Mouse (Mus musculus) embryonic stem cell, embryonic (primary cell): Measurements from ENCODE around the gene Esyt1.

Experiments used
- CTCF ChIA-PET, 4 experiments: fragments of 300-600 bp in 2 of 4; fragments of 350-600 bp in 2 of 4; sonication (Branson Sonifier 250); formaldehyde crosslinking; loops; one replicate each; lab custom pipeline; 2022; ENCODE audit warnings: inconsistent platforms in 2 of 4; lab: Charles Lee
- POLR2A ChIA-PET, 4 experiments: fragments of 300-600 bp in 2 of 4; fragments of 350-600 bp in 2 of 4; sonication (Branson Sonifier 250); formaldehyde crosslinking; loops; one replicate each; lab custom pipeline; 2022; ENCODE audit warnings: antibody characterized with exemption in 4 of 4, inconsistent platforms in 1 of 4; lab: Charles Lee

The Esyt1 gene

DNA sequence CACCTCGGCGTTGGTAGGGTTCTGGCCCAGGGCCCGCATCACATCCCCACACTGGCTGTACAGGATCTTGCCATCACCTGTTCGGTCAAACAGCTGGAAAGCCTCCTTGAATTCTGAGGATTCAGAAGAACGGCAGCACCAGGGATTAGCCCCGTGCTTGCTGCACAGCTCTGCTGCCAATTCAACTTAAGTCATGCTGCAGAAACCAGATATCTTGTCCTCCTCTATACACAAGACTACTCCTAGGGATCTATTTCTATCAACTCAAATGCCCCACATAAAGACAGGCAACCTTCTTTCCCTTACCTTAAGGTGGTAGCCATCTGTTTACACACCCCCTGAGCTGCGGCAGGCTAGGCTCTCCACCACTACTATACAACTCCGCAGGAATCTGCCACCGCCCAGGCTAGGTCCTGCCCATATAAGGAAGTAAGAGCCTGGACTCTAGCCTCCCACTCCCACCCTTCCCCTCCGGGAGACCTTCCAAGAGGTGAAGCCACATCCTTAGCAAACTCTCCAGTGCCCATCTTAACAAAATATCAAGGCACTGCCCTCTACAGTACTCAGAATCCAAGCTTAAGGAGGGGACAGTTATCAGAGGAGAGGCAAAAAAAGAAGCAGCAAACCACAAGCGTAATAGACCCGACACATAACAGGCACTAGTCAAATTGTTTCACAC lies 32.9 kb downstream of the Esyt1 start:
- ChIA-PET CTCF (interaction anchor here in 3 of 4 experiments (0.5 to 2.7 kb wide), 9 partner anchors 10 to 428 kb away, joined by 3 to 13 read pairs (median 5); partner anchors contain the start of genes Esyt1 (in 1 of the 3) and Zc3h10 (in 1 of the 3)), POLR2A (interaction anchor here in 3 of 4 experiments (0.6 to 4.8 kb wide), 72 partner anchors 9 to 458 kb away, joined by 3 to 75 read pairs (median 6); partner anchors contain the start of genes Esyt1 (in 3 of the 3), Pa2g4 (in 3 of the 3), Zc3h10 (in 3 of the 3) and Ankrd52 (in 2 of the 3))

DNA sequence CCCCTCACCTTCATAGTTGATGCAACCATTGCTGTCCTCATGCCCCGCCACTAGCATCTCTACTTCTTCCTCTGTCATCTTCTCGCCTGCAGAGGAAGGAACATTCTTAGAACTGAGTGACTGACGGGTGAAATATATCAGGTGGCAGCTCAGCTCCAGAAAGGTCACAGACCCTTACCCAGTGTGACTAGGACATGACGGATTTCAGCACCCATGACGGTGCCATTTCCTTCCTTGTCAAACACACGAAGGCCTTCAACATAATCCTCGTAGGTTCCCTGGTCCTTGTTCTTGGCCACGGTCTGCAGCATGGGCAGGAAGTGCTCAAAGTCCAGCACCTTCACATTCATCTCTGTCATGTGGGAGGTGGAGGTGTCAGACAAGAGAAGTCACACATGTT lies 33.6 kb downstream of the Esyt1 start:
- POLR2A ChIA-PET: interaction anchor here in 3 of 4 experiments (1.3 to 5.7 kb wide), 20 partner anchors 10 to 253 kb away, joined by 3 to 45 read pairs (median 16); partner anchors contain the start of genes Esyt1 (in 2 of the 3), Nabp2 (in 2 of the 3), Rnf41 (in 2 of the 3) and Cnpy2 (in 1 of the 3)
- CTCF ChIA-PET: interaction anchor here in 1 of 4 experiments (1.6 kb wide), 1 partner anchor 10 kb away, joined by 6 read pairs; no protein-coding TSS in a partner anchor

DNA sequence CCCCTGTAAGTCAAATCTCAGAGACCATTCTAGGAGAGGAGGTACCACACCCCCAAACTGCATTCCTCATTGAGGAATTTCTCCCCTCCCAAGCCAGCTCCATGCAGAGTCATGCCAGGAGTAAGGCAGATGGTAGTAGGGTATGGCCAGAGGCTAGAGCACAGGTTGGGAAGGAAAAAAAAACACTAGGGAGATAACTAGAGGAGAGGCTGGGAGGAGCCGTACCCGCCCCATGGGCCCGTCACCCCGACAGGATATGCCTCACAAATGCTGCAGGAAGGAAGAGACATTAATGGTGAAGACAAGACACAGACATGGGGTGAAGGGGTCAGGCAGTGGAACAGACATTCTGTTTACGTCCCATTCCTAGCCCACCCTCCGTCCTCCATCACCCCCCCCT lies 34.2 kb downstream of the Esyt1 start:
- ChIA-PET CTCF (interaction anchor here in 1 of 4 experiments (1.1 kb wide), 1 partner anchor 17 kb away, joined by 3 read pairs; no protein-coding TSS in a partner anchor), POLR2A (interaction anchor here in 3 of 4 experiments (0.6 to 8.0 kb wide), 13 partner anchors 8 to 253 kb away, joined by 3 to 62 read pairs (median 5); partner anchors contain the start of genes Dgka (in 1 of the 3), Esyt1 (in 1 of the 3), Pa2g4 (in 1 of the 3) and Zc3h10 (in 1 of the 3))

DNA sequence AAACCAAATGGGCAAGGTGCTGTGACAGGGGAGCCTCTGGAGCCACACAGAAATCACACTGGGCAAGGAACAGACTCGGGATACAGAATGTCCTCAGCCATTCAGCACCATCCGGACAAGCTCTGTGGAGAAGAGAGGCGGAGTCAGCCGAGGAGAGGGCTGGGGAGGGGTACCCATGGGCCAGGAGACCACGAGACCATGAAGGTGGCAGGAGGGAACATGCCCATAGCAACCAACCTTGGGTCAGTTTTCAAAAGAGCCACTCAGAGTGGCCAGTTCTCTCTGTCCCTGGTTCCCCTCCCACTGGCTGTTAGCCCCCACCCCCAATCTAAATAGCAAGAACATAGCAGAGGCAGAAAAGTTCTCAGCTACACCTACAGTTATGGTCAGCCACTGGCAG lies 34.8 kb downstream of the Esyt1 start:
- POLR2A ChIA-PET: interaction anchor here (0.6 to 8.0 kb wide), 22 partner anchors 8 to 254 kb away, joined by 3 to 62 read pairs (median 4); partner anchors contain the start of genes Zc3h10 (in 3 of the 4), Esyt1 (in 2 of the 4), Myl6b (in 2 of the 4) and Dgka (in 1 of the 4)
- CTCF ChIA-PET: interaction anchor here in 2 of 4 experiments (1.1 to 1.4 kb wide), 2 partner anchors 16 to 17 kb away, joined by 3 read pairs; no protein-coding TSS in a partner anchor

DNA sequence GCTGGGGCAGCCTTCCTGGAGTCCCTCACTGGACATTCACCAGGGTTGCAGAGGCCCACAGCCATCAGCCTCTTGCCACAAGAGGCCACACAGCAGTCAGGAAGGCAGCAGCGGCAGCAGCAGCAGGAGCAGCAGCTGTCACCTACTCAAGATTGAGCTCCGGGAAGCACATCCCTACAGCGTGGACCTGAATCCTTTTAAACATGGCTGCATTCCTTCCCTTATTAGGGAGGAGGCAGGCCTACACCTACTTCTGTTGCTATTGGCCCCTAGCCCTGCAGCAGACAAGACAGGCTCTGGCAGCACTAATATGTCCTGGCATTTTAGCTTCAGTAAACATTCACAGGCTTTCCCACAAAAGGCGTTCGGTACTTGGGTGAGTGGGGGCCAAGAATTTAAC lies 35.4 kb downstream of the Esyt1 start:
- POLR2A ChIA-PET: interaction anchor here (0.6 to 8.0 kb wide), 24 partner anchors 8 to 313 kb away, joined by 3 to 62 read pairs (median 4); partner anchors contain the start of genes Zc3h10 (in 3 of the 4), Myl6b (in 2 of the 4), Nabp2 (in 2 of the 4) and Pa2g4 (in 2 of the 4)

DNA sequence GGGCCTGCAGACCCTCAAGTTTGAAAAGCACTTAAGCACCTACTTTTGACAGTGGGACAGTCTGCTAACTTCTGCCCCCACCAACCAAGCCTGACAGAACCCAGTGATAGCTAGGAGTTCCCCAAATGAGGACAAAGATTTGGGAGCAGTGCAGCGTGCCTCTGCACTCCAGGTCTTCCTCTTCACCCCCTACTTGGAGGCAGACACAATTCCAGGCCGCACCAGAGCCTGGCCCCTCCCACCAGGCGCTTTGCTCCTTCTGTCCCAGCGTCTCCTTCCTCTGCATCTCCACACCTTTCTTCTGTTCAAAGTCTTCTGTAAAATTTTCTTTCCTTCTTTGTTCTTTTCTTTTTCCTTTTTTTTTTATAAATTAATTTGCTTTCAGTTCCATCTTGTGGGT lies 35.9 kb downstream of the Esyt1 start:
- CTCF ChIA-PET: interaction anchor here in 1 of 4 experiments (1.4 kb wide), 1 partner anchor 15 kb away, joined by 3 read pairs; no protein-coding TSS in a partner anchor
- POLR2A ChIA-PET: interaction anchor here (0.6 to 8.0 kb wide), 24 partner anchors 8 to 312 kb away, joined by 3 to 62 read pairs (median 4); partner anchors contain the start of genes Zc3h10 (in 3 of the 4), Myl6b (in 2 of the 4), Nabp2 (in 2 of the 4) and Pa2g4 (in 2 of the 4)

More for the DNA sequence above, 35.4 kb downstream of the Esyt1 start:
- CTCF ChIA-PET: interaction anchor here in 2 of 4 experiments (1.1 to 1.4 kb wide), 2 partner anchors 16 kb away, joined by 3 read pairs; no protein-coding TSS in a partner anchor

DNA sequence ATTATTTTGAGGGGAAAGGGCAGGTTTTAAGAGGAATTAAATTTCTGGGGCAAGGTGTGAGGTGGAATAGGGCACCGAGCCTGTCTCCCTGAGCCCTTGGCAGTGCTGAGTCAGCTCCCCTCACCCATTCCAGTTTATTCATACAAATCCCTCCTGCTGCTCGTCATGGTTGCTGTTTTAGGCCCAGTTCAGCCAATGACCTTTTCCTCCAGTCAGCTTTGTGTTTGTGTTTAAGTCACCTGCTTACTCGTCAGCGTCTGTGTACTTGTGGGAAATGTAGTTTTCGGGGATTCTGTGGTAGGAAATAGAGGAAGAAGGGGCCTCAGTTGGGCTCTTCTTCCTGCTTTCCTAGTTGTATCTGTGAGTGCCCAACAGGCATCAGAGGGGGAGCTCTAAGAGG lies 36.3 kb downstream of the Esyt1 start:
- ChIA-PET CTCF (interaction anchor here in 3 of 4 experiments (0.6 to 1.4 kb wide), 3 partner anchors 15 to 131 kb away, joined by 3 read pairs; no protein-coding TSS in a partner anchor), POLR2A (interaction anchor here (0.6 to 8.0 kb wide), 24 partner anchors 9 to 267 kb away, joined by 3 to 62 read pairs (median 4); partner anchors contain the start of genes Zc3h10 (in 3 of the 4), Myl6b (in 2 of the 4), Pa2g4 (in 2 of the 4) and Nabp2 (in 1 of the 4))

DNA sequence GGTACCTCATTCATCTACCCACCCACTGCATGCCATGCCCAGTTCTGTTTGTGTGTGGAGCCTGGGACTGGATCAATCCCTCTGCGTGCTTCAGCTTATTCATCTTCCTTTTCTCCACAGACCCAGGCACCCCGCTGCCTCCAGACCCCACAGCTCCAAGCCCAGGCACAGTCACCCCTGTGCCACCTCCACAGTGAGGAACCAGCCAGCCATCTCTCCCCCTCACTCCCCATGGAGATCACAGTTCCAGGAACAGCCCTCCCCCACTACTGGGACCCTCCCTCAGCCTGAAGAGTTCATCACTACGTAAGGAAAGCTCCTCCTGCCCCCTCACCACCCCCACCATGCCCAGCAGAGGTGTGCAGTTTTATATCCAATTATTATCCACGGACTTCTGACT lies 36.9 kb downstream of the Esyt1 start:
- ChIA-PET POLR2A (interaction anchor here (0.9 to 8.0 kb wide), 23 partner anchors 9 to 185 kb away, joined by 3 to 62 read pairs (median 5); partner anchors contain the start of genes Myl6b (in 2 of the 4), Zc3h10 (in 2 of the 4), Esyt1 (in 1 of the 4) and Nabp2 (in 1 of the 4)), CTCF (interaction anchor here in 2 of 4 experiments (0.6 kb wide), 3 partner anchors 130 to 285 kb away, joined by 3 read pairs; no protein-coding TSS in a partner anchor)

DNA sequence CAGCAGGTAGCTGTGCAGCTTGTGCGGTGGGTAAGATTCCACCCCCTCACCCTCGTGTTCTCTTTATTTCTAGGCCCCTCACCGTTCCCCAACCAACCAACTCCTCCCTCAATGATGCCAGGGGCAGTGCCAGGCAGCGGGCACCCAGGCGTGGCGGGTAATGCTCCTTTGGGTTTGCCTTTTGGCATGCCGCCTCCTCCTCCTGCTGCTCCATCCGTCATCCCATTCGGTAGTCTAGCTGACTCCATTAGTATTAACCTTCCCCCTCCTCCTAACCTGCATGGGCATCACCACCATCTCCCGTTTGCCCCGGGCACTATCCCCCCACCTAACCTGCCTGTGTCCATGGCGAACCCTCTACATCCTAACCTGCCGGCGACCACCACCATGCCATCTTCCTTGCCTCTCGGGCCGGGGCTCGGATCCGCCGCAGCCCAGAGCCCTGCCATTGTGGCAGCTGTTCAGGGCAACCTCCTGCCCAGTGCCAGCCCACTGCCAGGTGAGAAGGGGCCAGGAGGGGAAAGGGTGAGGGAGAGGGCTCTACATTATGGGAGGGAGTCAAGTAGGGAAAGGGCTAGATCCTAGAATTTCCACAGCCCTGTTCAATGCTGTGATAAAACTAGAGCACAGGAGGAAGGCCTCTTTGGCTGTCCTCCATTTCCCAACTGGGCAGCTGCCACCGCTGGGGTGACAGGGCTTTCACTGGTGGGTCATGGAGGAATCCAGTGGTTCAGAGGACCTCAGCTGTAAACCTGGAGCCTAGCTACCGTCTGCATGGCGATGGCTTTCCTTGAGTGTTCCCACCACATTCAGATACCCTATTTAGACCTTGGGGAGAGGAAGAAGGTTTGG lies 37.6 kb downstream of the Esyt1 start:
- ChIA-PET POLR2A (interaction anchor here (0.6 to 8.0 kb wide), 27 partner anchors 8 to 185 kb away, joined by 3 to 62 read pairs (median 4); partner anchors contain the start of genes Esyt1 (in 2 of the 4), Myl6b (in 2 of the 4), Nabp2 (in 2 of the 4) and Rnf41 (in 2 of the 4)), CTCF (interaction anchor here in 2 of 4 experiments (0.6 to 1.4 kb wide), 4 partner anchors 14 to 286 kb away, joined by 3 to 5 read pairs (median 4); partner anchors contain the start of gene Esyt1 (in 1 of the 2))

DNA sequence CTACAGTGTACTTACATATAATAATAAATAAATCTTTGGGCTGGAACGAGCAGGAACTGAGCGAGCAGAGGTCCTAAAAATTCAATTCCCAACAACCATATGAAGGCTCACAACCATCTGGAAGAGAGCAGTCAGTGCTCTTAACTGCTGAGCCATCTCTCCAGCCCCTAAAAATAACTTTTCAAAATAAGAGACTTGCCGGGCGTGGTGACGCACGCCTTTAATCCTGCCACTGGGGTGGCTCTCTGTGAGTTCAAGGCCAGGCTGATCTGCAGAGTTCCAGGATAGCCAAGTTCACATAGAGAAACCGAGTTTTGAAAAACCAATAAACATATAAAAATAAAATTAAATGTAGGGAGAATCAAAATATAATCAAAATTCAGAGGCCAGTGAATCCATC lies 39.3 kb downstream of the Esyt1 start:
- ChIA-PET POLR2A (interaction anchor here in 2 of 4 experiments (0.6 to 8.0 kb wide), 9 partner anchors 10 to 67 kb away, joined by 3 to 62 read pairs (median 10); partner anchors contain the start of genes Esyt1 (in 2 of the 2), Myl6b (in 1 of the 2) and Zc3h10 (in 1 of the 2)), CTCF (interaction anchor here in 1 of 4 experiments (1.4 kb wide), 1 partner anchor 8 kb away, joined by 4 read pairs; the partner anchor contains the start of gene Myl6)

DNA sequence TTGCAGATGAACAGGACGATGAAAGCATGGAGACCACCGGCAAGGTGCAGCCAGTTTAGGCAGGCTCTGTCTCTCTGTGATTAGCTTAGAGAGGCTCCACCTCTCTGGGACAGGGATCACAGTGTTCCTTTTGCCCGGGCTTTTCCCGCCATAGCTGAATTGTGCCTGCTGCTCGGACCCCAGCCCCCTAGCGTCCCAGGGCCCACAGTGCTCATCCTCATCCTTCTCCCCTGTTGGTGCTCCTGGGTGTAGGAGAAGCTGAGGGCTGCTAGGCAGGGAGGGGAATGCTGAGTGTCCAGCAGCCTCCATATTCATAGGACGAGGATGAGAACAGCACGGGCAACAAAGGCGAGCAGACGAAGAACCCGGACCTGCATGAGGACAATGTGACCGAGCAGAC lies 51.3 kb downstream of the Esyt1 start:
- CTCF ChIA-PET: interaction anchor here (0.5 to 2.5 kb wide), 36 partner anchors 8 to 960 kb away, joined by 3 to 15 read pairs (median 4); partner anchors contain the start of genes Myl6 (in 2 of the 4), Nabp2 (in 2 of the 4), Rnf41 (in 2 of the 4) and Erbb3 (in 1 of the 4)
- POLR2A ChIA-PET: interaction anchor here (0.6 to 5.8 kb wide), 69 partner anchors 8 to 391 kb away, joined by 3 to 62 read pairs (median 5); partner anchors contain the start of genes Myl6 (in 4 of the 4), Myl6b (in 3 of the 4), Nabp2 (in 3 of the 4) and Rnf41 (in 3 of the 4)

DNA sequence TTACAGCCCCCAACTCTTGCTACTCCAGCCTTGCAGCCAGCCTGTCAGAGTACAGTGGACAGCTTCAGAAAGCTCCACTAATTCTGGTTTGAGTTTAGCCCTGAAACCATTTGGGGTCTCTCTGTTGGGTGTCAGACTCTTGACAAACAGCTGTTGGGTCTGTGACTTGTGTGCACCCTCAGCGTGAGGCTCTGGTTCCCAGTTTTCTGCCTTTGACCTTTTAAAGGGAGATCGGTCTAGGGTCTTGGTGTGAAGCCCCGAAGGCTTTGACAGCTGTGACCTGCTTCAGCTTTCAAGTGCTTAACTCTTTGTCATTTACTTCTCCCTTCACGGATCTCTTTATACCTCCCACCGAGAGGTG lies 65.4 kb downstream of the Esyt1 start:
- CTCF ChIA-PET: interaction anchor here (0.6 to 2.1 kb wide), 11 partner anchors 14 to 153 kb away, joined by 3 to 9 read pairs (median 5); partner anchors contain the start of gene Esyt1 (in 1 of the 4)
- POLR2A ChIA-PET: interaction anchor here in 3 of 4 experiments (0.7 to 4.9 kb wide), 35 partner anchors 9 to 345 kb away, joined by 3 to 31 read pairs (median 5); partner anchors contain the start of genes Cnpy2 (in 3 of the 3), Myl6 (in 3 of the 3), Esyt1 (in 2 of the 3) and Zc3h10 (in 2 of the 3)
